Mouse (Mus musculus) brain, embryonic 14.5 days (tissue): ENCODE data around the gene Capn1.

Source experiments
- CTCF ChIP-seq: fragments of 200-500 bp; IDR thresholded peaks from 2 replicates; pipeline ENCODE4 v1.5.1; 2012; ENCODE audit warnings: inconsistent platforms, mild to moderate bottlenecking, moderate library complexity, borderline replicate concordance; ENCODE audit not compliant: insufficient read depth, insufficient read length; ENCODE audit errors: extremely low read depth
- POLR2A ChIP-seq: fragments of 200-500 bp; IDR thresholded peaks from 2 replicates; pipeline ENCODE4 v1.6.1; 2012; ENCODE audit warnings: mild to moderate bottlenecking, inconsistent platforms, borderline replicate concordance; ENCODE audit not compliant: poor library complexity, insufficient read depth, insufficient read length, severe bottlenecking; ENCODE audit errors: extremely low read depth

DNA sequence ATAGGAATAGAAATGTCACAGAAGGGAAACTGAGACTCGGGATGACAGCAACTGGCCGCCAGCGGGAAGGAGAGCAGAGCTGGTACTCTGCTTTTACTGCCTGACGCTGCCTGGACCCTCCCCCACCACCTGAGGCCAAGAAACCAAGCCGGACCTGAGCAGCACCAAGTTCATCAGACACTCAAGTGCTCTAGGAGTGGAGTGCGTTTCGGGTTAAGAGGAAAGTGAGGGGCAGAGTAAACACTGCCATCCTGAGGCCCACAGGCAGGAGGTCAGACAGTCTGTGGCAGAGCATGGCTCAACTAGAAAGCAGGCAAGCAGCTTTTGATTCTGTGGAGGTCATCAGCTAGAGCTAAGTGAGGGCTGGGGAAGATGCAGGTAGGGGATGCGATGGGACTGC lies 7.4 kb upstream of the Capn1 start:
- TF ChIP-seq POLR2A = no peak
- no peak for TF ChIP-seq CTCF
